Mouse (Mus musculus) heart, embryonic 12.5 days (tissue): ENCODE measurements around the gene Togaram2. TPM values are rescaled to one million over a fixed set of nuclear protein-coding genes. Genes with fewer than 3 reads are reported as not detected.
A peak's percentile ranks its signal among the peaks of the same experiment; 100 is the strongest.

Experiments
- ATAC-seq: fragments of 200-750 bp; cut with Nextera tagmentation; 2 replicates; pipeline ENCODE4 v1.8.0; 2017; ENCODE audit warnings: moderate TSS enrichment, moderate library complexity; ENCODE audit not compliant: insufficient number of reproducible peaks, low FRiP score
- H3K27ac ChIP-seq: fragments of 300-500 bp; sonication (generic); 2 replicates; pipeline ENCODE4 v1.5.1; 2016; ENCODE audit warnings: mild to moderate bottlenecking, moderate library complexity; ENCODE audit not compliant: poor library complexity, severe bottlenecking
- H3K27me3 ChIP-seq: fragments of 300-500 bp; sonication (generic); replicated peaks from 2 replicates; pipeline ENCODE4 v1.6.1; 2016; ENCODE audit warnings: mild to moderate bottlenecking, moderate library complexity
- H3K36me3 ChIP-seq: fragments of 300-500 bp; sonication (generic); 2 replicates; pipeline ENCODE4 v1.6.1; 2016; ENCODE audit warnings: mild to moderate bottlenecking, moderate library complexity
- H3K4me1 ChIP-seq: fragments of 300-500 bp; sonication (generic); replicated peaks from 2 replicates; pipeline ENCODE4 v1.6.1; 2016; ENCODE audit warnings: mild to moderate bottlenecking
- H3K4me2 ChIP-seq: fragments of 300-500 bp; sonication (generic); 2 replicates; pipeline ENCODE4 v1.6.1; 2016; ENCODE audit warnings: mild to moderate bottlenecking, moderate library complexity
- H3K4me3 ChIP-seq: fragments of 300-500 bp; sonication (generic); 2 replicates; pipeline ENCODE4 v1.5.1; 2016; ENCODE audit warnings: mild to moderate bottlenecking
- H3K9ac ChIP-seq: fragments of 300-500 bp; sonication (generic); 2 replicates; pipeline ENCODE4 v1.6.1; 2016; ENCODE audit warnings: mild to moderate bottlenecking, moderate library complexity
- H3K9me3 ChIP-seq: fragments of 300-500 bp; sonication (generic); replicated peaks from 2 replicates; pipeline ENCODE4 v1.6.1; 2016; ENCODE audit warnings: mild to moderate bottlenecking, moderate library complexity
- WGBS: fragments of 180-500 bp; shearing (Covaris S2); methylation state at CpG from one replicate; pipeline ENCODE4 v1.1.7; 2016; 5-methylcytosine and 5-hydroxymethylcytosine counted together
- polyA plus RNA-seq: library from polyadenylated mRNA; unstranded; fragments of >200 nt; fragmentation: Nextera tagmentation; extraction: Ambion mirVana; gene quantifications from 2 replicates; pipeline ENCODE4 v1.2.1, GENCODE M21; 2016

Togaram2 gene
- polyA plus RNA-seq, 1 experiment from 2014 or later, result 2.7 TPM

DNA sequence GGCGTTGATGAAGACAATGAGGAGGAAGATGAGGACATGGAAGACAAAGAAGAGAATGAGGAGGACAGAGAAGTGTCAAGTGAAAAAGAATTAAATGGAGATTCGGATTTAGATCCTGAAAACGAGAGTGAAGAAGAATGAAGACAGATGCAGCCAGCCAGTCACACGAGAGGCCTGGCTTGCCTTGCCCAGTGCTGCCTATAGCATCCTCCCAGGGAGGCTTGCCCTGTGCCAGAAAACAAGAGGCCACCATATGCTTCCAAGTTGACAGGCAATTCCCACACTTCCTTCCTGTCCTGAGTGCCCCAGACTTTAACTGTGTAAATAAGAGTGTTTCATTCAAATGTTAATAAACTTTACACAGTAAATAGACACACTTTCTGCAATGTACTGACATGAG lies 15.5 kb upstream of the Togaram2 start:
- Histone ChIP-seq H3K36me3 (peaks cover 47% of the 10 kb centered on the region), H3K9ac (no peak overlapping the region), H3K4me3 (no peak overlapping the region), H3K4me2 (no peak overlapping the region), H3K27ac (no peak overlapping the region), H3K27me3 (no peaks in the 10 kb centered on the region), H3K9me3 (no peaks in the 10 kb centered on the region), H3K4me1 (no peaks in the 10 kb centered on the region)
- 75% methylated on average over 4 of the region's 4 CpGs for WGBS
- ATAC-seq, result no peak

DNA sequence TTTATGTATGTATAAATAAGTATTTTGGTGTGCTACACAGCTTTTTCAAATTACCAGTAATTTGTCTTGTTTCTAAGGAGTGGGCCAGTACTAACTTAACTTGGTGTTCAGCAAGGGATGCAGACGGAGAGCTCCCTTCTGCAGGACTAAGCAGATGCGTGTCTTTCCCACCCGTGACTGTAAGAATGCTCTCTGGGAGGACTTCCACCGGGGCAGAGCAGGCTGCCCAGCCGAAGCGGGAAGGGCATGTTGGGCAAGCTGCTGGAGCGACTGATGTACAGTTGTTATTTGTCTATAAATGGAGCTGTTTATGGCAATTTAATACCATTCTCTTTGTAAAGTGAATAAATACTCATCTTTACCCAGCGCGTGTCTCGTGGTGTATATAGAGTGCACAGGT lies 14.4 kb upstream of the Togaram2 start:
- Histone ChIP-seq H3K4me2 (no peak overlapping the region), H3K9ac (no peak overlapping the region), H3K36me3 (peaks cover 38% of the 10 kb centered on the region), H3K4me3 (no peak overlapping the region), H3K27ac (no peak overlapping the region), H3K4me1 (0 out of 2 replicates have a peak, but pooled peaks cover 2% of the 10 kb centered on the region), H3K27me3 (no peaks in the 10 kb centered on the region), H3K9me3 (no peaks in the 10 kb centered on the region)
- ATAC-seq, result no peak
- 90% methylated on average over 10 of the region's 10 CpGs for WGBS

DNA sequence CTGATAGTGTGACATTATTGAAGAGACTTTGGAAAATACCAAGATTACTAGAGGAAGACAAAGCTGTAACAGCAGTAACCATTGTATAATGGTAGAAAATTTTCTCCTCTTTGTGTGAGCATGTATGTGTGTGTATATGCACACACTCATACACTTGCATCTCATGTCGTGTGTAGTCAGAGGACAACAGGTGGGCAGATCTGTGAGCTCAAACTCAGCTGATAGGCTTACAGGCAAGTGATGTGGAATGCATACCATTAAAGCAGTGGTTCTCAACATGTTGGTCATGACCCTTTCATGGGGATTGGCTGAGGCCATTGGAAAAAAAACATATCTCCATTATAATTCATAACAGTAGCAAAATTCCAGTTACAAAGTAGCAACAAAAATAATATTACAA lies 12.7 kb upstream of the Togaram2 start:
- H3K27me3 ChIP-seq, result no peaks in the 10 kb centered on the region
- H3K9me3 ChIP-seq, result no peaks in the 10 kb centered on the region
- no peak overlapping the region for H3K4me2 ChIP-seq
- ATAC-seq, result no peak
- no peak overlapping the region for H3K4me3 ChIP-seq
- no peak overlapping the region for H3K9ac ChIP-seq
- H3K4me1 ChIP-seq, result 0 out of 2 replicates have a peak, but pooled peaks cover 5% of the 10 kb centered on the region
- H3K27ac ChIP-seq, result no peak overlapping the region
- WGBS, result 30% methylated on average over 1 of the region's 1 CpGs
- peaks cover 28% of the 10 kb centered on the region for H3K36me3 ChIP-seq

DNA sequence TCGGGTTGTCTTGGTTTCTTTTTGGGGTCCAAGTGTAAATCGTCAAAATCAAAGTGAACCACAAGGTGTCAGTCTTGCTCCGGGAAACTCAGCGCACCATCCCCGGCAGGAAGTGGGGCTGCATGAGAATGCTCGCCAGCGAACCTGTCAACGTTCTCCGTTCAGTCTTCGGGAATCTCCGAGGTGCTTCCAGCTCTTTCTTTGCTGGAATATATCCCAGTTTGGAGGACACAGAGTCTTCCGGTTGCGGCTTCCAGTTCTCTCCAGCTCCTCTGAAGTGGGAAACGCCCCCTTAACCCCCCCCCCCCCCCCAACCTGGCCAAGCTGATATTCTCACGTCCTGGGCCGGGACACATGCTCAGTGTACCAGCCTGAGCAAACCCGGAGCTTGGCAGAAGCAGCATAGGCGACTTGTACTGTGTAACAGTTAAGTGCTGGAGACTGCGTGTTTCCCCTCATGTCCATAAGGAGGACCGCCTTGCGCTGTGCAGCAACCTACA lies 10.3 kb upstream of the Togaram2 start:
- Histone ChIP-seq H3K4me2 (peak overlapping the region; percentile 74), H3K4me3 (peak overlapping the region; percentile 43), H3K9me3 (no peaks in the 10 kb centered on the region), H3K27me3 (no peaks in the 10 kb centered on the region), H3K4me1 (0 out of 2 replicates have a peak, but pooled peaks cover 5% of the 10 kb centered on the region), H3K9ac (peak overlapping the region; percentile 70), H3K27ac (peak overlapping the region; percentile 36; the same call in 1 of the 2 replicates), H3K36me3 (peaks cover 8% of the 10 kb centered on the region)
- 7% methylated on average over 21 of the region's 21 CpGs for WGBS
- ATAC-seq, result peak; percentile 76

DNA sequence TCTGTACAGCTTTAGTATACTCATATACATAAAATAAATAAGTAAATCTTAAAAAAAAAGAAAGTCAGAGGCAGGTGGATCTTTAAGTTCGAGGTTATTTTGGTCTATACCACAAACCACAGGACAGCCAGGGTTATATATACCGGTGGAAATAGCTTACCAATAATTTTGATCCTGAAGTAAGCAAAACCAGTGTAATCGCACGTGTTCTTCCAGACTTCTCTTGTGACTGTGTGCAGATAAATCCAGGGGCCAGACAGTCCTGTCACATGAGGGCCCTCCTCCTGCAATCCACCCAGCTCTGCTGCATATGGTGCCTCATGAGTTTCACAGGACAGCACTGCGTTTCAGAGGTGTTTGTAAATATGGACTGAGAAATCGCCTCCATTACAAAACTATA lies 9.6 kb upstream of the Togaram2 start:
- 78% methylated on average over 6 of the region's 6 CpGs for WGBS
- H3K4me1 ChIP-seq, result 0 out of 2 replicates have a peak, but pooled peaks cover 5% of the 10 kb centered on the region
- H3K9ac ChIP-seq, result no peak overlapping the region
- H3K36me3 ChIP-seq, result peaks cover 6% of the 10 kb centered on the region
- H3K4me3 ChIP-seq, result no peak overlapping the region
- H3K27ac ChIP-seq, result no peak overlapping the region
- H3K27me3 ChIP-seq, result no peaks in the 10 kb centered on the region
- no peak overlapping the region for H3K4me2 ChIP-seq
- ATAC-seq, result no peak
- no peaks in the 10 kb centered on the region for H3K9me3 ChIP-seq

DNA sequence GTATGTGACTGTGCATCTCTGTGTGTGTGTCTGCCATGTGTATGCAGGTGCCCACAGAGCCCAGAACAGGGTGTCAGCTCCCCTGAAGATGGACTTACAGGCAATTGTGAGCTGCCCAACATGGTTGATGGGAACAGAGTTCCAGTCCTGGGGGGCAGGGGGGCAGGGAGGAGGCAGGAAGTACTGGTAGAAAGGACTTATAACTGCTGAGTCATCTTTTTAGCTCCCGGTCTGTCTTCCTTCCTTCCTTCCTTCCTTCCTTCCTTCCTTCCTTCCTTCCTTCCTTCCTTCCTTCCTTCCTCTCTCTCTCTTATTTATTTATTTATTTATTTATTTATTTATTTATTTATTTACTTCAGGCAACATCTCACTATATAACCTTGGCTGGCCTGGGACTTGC lies 8.9 kb upstream of the Togaram2 start:
- Histone ChIP-seq H3K4me1 (0 out of 2 replicates have a peak, but pooled peaks cover 5% of the 10 kb centered on the region), H3K27ac (no peak overlapping the region), H3K4me3 (no peak overlapping the region), H3K27me3 (no peaks in the 10 kb centered on the region), H3K4me2 (no peak overlapping the region), H3K9me3 (no peaks in the 10 kb centered on the region), H3K9ac (no peak overlapping the region), H3K36me3 (no peaks in the 10 kb centered on the region)
- 65% methylated on average over 1 of the region's 1 CpGs for WGBS
- no peak for ATAC-seq

DNA sequence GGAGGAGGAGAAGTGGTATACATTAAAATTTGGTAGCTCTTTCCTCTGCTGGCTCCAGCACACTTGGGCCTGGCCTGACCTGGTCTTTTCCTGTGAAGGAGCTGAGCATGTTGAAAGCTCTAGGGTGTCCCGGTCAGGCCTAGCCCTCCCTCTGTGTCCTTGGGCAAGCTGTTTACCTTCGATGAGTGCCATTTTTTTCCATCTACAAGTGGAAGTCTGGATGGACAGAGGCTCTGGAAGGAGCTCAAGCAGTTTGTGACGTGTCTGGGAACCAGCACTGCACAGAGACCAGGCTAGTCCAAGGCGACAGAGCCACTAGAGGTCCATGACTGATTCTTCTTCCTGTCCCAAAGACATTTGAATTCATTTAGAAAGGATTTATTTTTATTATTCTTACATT lies 7.9 kb upstream of the Togaram2 start:
- 87% methylated on average over 4 of the region's 4 CpGs for WGBS
- H3K4me2 ChIP-seq, result no peak overlapping the region
- H3K27me3 ChIP-seq, result no peaks in the 10 kb centered on the region
- H3K4me1 ChIP-seq, result 0 out of 2 replicates have a peak, but pooled peaks cover 5% of the 10 kb centered on the region
- H3K9ac ChIP-seq, result no peak overlapping the region
- no peak overlapping the region for H3K4me3 ChIP-seq
- no peaks in the 10 kb centered on the region for H3K9me3 ChIP-seq
- no peak overlapping the region for H3K27ac ChIP-seq
- H3K36me3 ChIP-seq, result no peaks in the 10 kb centered on the region
- no peak for ATAC-seq

DNA sequence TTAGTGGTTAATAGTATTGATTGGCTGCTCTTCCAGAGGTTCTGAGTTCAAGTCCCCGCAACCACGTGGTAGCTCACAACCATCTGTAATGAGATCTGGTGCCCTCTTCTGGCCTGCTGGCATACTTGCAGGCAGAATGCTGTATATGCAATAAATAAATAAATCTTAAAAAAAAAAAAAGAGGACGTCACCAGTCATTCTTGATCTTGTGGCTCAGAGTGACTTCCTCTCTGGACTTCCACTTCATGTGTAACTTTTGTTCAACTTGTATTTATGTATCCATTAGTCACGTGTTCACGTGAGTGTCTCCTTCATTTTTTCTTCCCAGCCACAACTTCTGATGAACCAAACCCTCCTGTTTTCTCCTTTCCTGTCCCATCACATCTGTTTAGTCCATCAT lies 3.5 kb upstream of the Togaram2 start:
- H3K9me3 ChIP-seq, result no peaks in the 10 kb centered on the region
- H3K9ac ChIP-seq, result no peak overlapping the region
- 79% methylated on average over 5 of the region's 5 CpGs for WGBS
- H3K27ac ChIP-seq, result no peak overlapping the region
- peaks cover 19% of the 10 kb centered on the region; the same call in 1 of the 2 replicates for H3K4me1 ChIP-seq
- H3K27me3 ChIP-seq, result no peaks in the 10 kb centered on the region
- no peaks in the 10 kb centered on the region for H3K36me3 ChIP-seq
- ATAC-seq, result no peak
- no peak overlapping the region for H3K4me2 ChIP-seq
- H3K4me3 ChIP-seq, result no peak overlapping the region

DNA sequence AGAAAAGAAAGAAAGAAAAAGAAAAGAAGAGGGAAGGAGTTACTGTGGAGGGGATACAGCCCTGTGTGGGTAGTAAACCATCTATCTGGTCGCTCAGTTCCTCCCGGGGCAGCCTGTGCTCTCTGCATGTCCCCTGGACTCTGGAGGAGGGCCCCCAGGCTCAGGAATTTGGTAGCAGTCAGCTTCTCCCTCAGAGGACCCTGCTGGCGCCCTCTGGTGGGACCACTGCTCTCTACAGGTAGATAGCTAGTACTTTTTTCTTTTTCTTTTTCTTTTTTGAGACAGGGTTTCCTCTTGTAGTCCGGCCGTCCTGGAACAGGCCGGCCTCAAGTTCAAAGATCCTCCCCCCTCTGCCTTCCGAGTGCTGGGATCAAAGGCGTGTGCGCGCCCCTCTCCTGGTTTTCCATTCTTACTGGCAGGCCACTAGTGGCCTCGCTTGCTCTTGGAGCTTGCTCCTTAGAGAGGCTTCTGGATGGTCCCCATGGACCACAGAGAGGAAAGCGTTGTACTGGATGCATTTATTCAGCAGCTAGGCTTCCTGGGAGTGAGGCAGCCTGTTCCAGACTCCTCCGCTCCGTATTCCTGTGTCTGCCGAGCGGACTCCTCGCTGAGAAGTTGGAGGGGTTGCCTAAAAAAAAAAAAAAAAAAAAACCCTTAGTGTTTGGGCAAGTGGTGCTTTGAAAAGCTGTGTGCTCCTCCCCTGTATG lies 1.1 kb upstream of the Togaram2 start:
- Histone ChIP-seq H3K4me2 (no peak overlapping the region), H3K27me3 (no peaks in the 10 kb centered on the region), H3K9me3 (no peaks in the 10 kb centered on the region), H3K9ac (no peak overlapping the region), H3K4me3 (no peak overlapping the region), H3K27ac (no peak overlapping the region), H3K36me3 (no peaks in the 10 kb centered on the region), H3K4me1 (peaks cover 22% of the 10 kb centered on the region; the same call in 1 of the 2 replicates)
- 54% methylated on average over 17 of the region's 17 CpGs for WGBS
- no peak for ATAC-seq

DNA sequence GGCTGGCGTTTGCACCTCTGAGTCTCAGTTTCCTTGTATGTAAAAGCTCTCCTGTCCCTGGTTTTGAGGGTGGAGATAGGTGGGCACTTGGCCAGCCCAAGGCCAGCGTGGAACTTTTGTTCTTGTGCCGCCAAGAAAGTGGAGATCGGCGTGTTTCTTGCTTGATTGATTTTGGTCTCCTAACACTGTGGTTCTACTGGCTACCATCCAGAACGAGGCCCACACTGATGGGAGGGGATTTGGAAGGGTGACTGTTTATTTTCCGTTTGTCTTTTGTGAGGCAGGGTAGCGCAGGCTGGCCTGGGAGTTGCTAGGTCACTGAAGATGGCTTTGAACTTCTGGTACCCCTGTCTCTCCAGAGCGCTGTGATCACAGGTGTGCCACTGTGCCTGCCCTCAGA lies 875 bp downstream of the Togaram2 start:
- Histone ChIP-seq H3K9me3 (no peaks in the 10 kb centered on the region), H3K27ac (no peak overlapping the region)
- no peak for ATAC-seq

DNA sequence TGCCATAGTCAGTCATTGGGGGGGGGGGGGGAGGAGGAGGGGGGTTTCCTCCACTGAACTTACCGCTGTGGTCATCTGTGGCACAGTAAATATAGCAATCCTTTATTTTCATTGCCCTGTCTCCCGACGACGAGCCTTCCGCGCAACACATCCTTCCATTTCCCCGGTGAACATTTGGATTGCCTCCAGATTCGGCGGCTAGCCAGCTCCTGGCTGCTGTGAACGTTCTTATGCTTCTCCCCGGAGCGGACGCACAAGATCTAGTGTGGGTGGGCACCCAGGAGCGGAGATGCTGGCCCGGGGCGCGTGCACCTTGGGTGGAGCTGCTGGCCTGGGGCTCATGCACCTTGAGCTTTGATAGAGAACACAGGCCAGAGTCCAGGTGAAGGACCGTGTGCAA lies 1.8 kb downstream of the Togaram2 start:
- no peak overlapping the region for H3K9ac ChIP-seq
- no peaks in the 10 kb centered on the region for H3K36me3 ChIP-seq
- 84% methylated on average over 18 of the region's 18 CpGs for WGBS
- ATAC-seq, result no peak
- no peaks in the 10 kb centered on the region for H3K27me3 ChIP-seq
- no peak overlapping the region for H3K27ac ChIP-seq
- H3K4me2 ChIP-seq, result no peak overlapping the region
- peaks cover 22% of the 10 kb centered on the region; the same call in 1 of the 2 replicates for H3K4me1 ChIP-seq
- no peak overlapping the region for H3K4me3 ChIP-seq
- H3K9me3 ChIP-seq, result no peaks in the 10 kb centered on the region

More for the DNA sequence above, 875 bp downstream of the Togaram2 start:
- Histone ChIP-seq H3K4me2 (no peak overlapping the region), H3K9ac (no peak overlapping the region), H3K36me3 (no peaks in the 10 kb centered on the region), H3K4me3 (no peak overlapping the region), H3K4me1 (peaks cover 22% of the 10 kb centered on the region; the same call in 1 of the 2 replicates), H3K27me3 (no peaks in the 10 kb centered on the region)
- WGBS, result 73% methylated on average over 9 of the region's 9 CpGs
